Mouse (Mus musculus): ENCODE measurements around the gene Gjb6. TPM values are rescaled to one million over a fixed set of nuclear protein-coding genes. Genes with fewer than 3 reads are reported as not detected.

Gene Gjb6
- not detected in 2 replicates for polyA plus RNA-seq (2012)

- TF ChIP-seq GATA1 (IDR thresholded peaks at IDR 0.05; ENCODE audit: low read length), result no peak
Observed at GRCm38 (mm10) chr14:57133161-57133661, at the start of gene Gjb6. TSS of gene Gjb6 (minus strand) at chr14:57133611.

GRCm38 (mm10) chr14:57165493-57165892, 32.1 kb upstream of the Gjb6 start:
- no peak for TF ChIP-seq GATA1 (IDR thresholded peaks at IDR 0.05; ENCODE audit: low read length)

GRCm38 (mm10) chr14:57161833-57162232, 28.4 kb upstream of the Gjb6 start:
- no peak for TF ChIP-seq GATA1 (IDR thresholded peaks at IDR 0.05; ENCODE audit: low read length)

GRCm38 (mm10) chr14:57161201-57161600, 27.8 kb upstream of the Gjb6 start:
- TF ChIP-seq GATA1 (IDR thresholded peaks at IDR 0.05; ENCODE audit: low read length), result no peak

- no peak for TF ChIP-seq GATA1 (IDR thresholded peaks at IDR 0.05; ENCODE audit: low read length)
Observed at GRCm38 (mm10) chr14:57154916-57155315, 21.5 kb upstream of the Gjb6 start.

GRCm38 (mm10) chr14:57145741-57146140, 12.3 kb upstream of the Gjb6 start:
- no peak for TF ChIP-seq GATA1 (IDR thresholded peaks at IDR 0.05; ENCODE audit: low read length)

GRCm38 (mm10) chr14:57135265-57135664, 1.9 kb upstream of the Gjb6 start:
- no peak for TF ChIP-seq GATA1 (IDR thresholded peaks at IDR 0.05; ENCODE audit: low read length)

GRCm38 (mm10) chr14:57127383-57127782, 6.0 kb downstream of the Gjb6 start:
- TF ChIP-seq GATA1 (IDR thresholded peaks at IDR 0.05; ENCODE audit: low read length), result no peak

GRCm38 (mm10) chr14:57122295-57122694, 11.1 kb downstream of the Gjb6 start:
- no peak for TF ChIP-seq GATA1 (IDR thresholded peaks at IDR 0.05; ENCODE audit: low read length)

GRCm38 (mm10) chr14:57115823-57116544, 17.4 kb downstream of the Gjb6 start, which contains the start of gene Gm4491:
TSS of gene Gm4491 (minus strand) at chr14:57115883.
- no peak for TF ChIP-seq GATA1 (IDR thresholded peaks at IDR 0.05; ENCODE audit: low read length)

- TF ChIP-seq GATA1 (IDR thresholded peaks at IDR 0.05; ENCODE audit: low read length), result no peak
Observed at GRCm38 (mm10) chr14:57109194-57109593, 24.2 kb downstream of the Gjb6 start.

- no peak for TF ChIP-seq GATA1 (IDR thresholded peaks at IDR 0.05; ENCODE audit: low read length)
Observed at GRCm38 (mm10) chr14:57107916-57108315, 25.5 kb downstream of the Gjb6 start.

GRCm38 (mm10) chr14:57107091-57107490, 26.3 kb downstream of the Gjb6 start:
- no peak for TF ChIP-seq GATA1 (IDR thresholded peaks at IDR 0.05; ENCODE audit: low read length)

GRCm38 (mm10) chr14:57105721-57106120, 27.7 kb downstream of the Gjb6 start:
- TF ChIP-seq GATA1 (IDR thresholded peaks at IDR 0.05; ENCODE audit: low read length), result no peak

GRCm38 (mm10) chr14:57105111-57105510, 28.3 kb downstream of the Gjb6 start:
- no peak for TF ChIP-seq GATA1 (IDR thresholded peaks at IDR 0.05; ENCODE audit: low read length)

- TF ChIP-seq GATA1 (IDR thresholded peaks at IDR 0.05; ENCODE audit: low read length), result no peak
Observed at GRCm38 (mm10) chr14:57104106-57105023, 29.0 kb downstream of the Gjb6 start, which contains the start of gene Gjb2. TSS of gene Gjb2 (minus strand) at chr14:57104702.

Data from G1E-ER4 (cell line).